Mouse (Mus musculus): ENCODE results near the gene Gm29609. TPM values are rescaled to one million over a fixed set of nuclear protein-coding genes. Genes with fewer than 3 reads are reported as not detected.

Gene Gm29609
- total RNA-seq, 2 experiments from 2014 or later: 3.6 to 3.8 TPM

Other genes starting within 250 kb of the Gm29609 start
- 10 to 100 TPM; 15.0 to 16.2 TPM for gene Cgref1, start 234.3 kb downstream of the Gm29609 start, total RNA-seq (2021)
- gene Preb, start 219.6 kb downstream of the Gm29609 start, total RNA-seq (2021): 100 to 1,000 TPM; 119 to 125 TPM
- gene Tcf23, start 211.2 kb downstream of the Gm29609 start, total RNA-seq (2021): under 1 TPM; 0.12 to 0.30 TPM
- gene Atraid, start 131.6 kb downstream of the Gm29609 start, total RNA-seq (2021): 10 to 100 TPM; 68.1 to 70.0 TPM
- gene Slc5a6, start 131.0 kb downstream of the Gm29609 start, total RNA-seq (2021): 10 to 100 TPM; 14.9 to 17.6 TPM
- gene Cad, start 125.1 kb downstream of the Gm29609 start, total RNA-seq (2021): 10 to 100 TPM; 20.0 to 20.9 TPM
- gene Dnajc5g, start 73.6 kb downstream of the Gm29609 start, total RNA-seq (2021): not detected
- 10 to 100 TPM; 84.1 to 93.8 TPM for gene Slc30a3, start 71.7 kb downstream of the Gm29609 start, total RNA-seq (2021)
- gene Trim54, start 63.2 kb downstream of the Gm29609 start, total RNA-seq (2021): not detected
- not detected for gene Ucn, start 41.1 kb downstream of the Gm29609 start, total RNA-seq (2021)
- 10 to 100 TPM; 57.4 to 61.8 TPM for gene Mpv17, start 25.7 kb downstream of the Gm29609 start, total RNA-seq (2021)
- 10 to 100 TPM; 57.7 to 60.9 TPM for gene Gtf3c2, start 233 bp upstream of the Gm29609 start, total RNA-seq (2021)
- gene Snx17, start 13.3 kb upstream of the Gm29609 start, total RNA-seq (2021): 10 to 100 TPM; 75.2 to 81.6 TPM
- gene Eif2b4, start 13.5 kb upstream of the Gm29609 start, total RNA-seq (2021): 10 to 100 TPM; 39.0 to 39.5 TPM
- 10 to 100 TPM; 27.1 to 28.2 TPM for gene Zfp513, start 22.4 kb upstream of the Gm29609 start, total RNA-seq (2021)
- gene Ppm1g, start 40.8 kb upstream of the Gm29609 start, total RNA-seq (2021): 10 to 100 TPM; 69.6 to 73.3 TPM
- 10 to 100 TPM; 83.8 to 86.3 TPM for gene Nrbp1, start 61.0 kb upstream of the Gm29609 start, total RNA-seq (2021)
- not detected for gene Gm9970, start 61.3 kb upstream of the Gm29609 start, total RNA-seq (2021)
- 1 to 10 TPM; 2.2 to 4.0 TPM for gene Krtcap3, start 71.8 kb upstream of the Gm29609 start, total RNA-seq (2021)
- 10 to 100 TPM; 79.3 to 86.3 TPM for gene Ift172, start 111.2 kb upstream of the Gm29609 start, total RNA-seq (2021)
- gene Fndc4, start 116.2 kb upstream of the Gm29609 start, total RNA-seq (2021): 100 to 1,000 TPM; 159 to 188 TPM
- gene Gckr, start 117.5 kb upstream of the Gm29609 start, total RNA-seq (2021): not detected

Data from layer of hippocampus, adult 18-20 months (tissue).